Mouse (Mus musculus): Measurements from ENCODE around the gene Spata9.

DNA sequence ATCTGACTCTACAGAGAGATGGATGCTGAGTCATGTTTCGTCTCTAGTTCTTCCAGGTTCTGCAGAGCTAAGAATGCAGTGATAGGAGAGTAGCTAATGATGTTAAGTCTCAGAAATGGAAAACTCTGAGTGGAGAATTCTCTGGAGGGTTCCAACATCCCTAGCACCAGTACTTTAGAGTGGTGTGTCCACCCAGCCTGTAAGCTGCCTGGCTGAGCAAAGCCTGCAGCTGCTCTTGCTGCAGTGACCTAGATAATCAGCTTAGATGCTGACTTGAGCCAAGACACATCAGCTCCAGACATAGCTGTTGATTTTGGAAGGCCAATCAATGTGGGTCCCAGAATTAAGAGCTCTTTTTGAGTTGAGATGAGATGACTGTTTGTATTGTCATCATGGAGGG lies 21.1 kb downstream of the Spata9 start:
- no peak for TF ChIP-seq CTCF (IDR thresholded peaks at IDR 0.05; ENCODE audit: control insufficient read depth, insufficient read depth, insufficient replicate concordance, low read depth, low read length)
- no peak for TF ChIP-seq POLR2A (IDR thresholded peaks at IDR 0.05; ENCODE audit: control insufficient read depth, low read depth, low read length)

Data from testis, adult 2 months (tissue).